Mouse (Mus musculus): ENCODE results near the gene Mafg. TPM values are rescaled to one million over a fixed set of nuclear protein-coding genes. Genes with fewer than 3 reads are reported as not detected.

Mafg gene
- polyA plus RNA-seq, 2 experiments, result 26.1 to 56.9 TPM

DNA sequence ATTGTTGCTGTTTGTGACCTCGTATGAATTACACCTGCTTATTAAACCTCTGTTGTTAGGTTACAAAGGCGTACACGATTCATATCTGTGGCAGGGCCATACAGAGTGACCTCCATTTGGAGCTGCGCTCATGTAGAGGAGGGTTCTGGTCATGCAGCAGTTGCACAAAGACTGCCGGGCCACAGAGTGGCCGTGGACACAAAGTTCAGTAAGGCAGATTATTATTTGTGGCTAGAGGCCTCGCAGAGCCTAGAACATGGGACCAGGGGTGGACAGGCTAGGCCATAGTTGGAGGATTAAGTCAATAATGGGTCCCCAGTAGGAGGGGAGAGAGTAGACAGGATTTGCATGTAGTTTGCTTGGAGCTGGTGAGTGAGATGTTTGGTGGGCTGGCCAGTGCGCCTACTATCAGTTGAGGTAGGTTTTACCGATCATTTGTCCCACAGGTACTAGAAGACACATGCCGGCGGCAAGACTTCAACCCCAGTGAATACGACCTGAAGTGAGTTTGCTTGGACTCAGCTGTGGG, 40.3 kb upstream of the Mafg start:
- Histone ChIP-seq H3K4me2 (replicated peaks; ENCODE audit: low read depth, low read length, severe bottlenecking) (peak overlapping the region; percentile 91), H3K9me3 (ENCODE audit: control insufficient read depth, low read length) (no peaks in the 10 kb centered on the region), H3K9ac (ENCODE audit: low read depth, low read length, severe bottlenecking) (peak overlapping the region; percentile 77), H3K27ac (replicated peaks; ENCODE audit: low read depth, low read length) (peak overlapping the region; percentile 79), H3K36me3 (ENCODE audit: control insufficient read depth, insufficient read depth, low read length) (peaks cover 14% of the 10 kb centered on the region), H3K4me1 (ENCODE audit: control insufficient read depth, insufficient read depth, low read length) (peaks cover 9% of the 10 kb centered on the region), H3K4me3 (replicated peaks; ENCODE audit: low read length) (peak overlapping the region; percentile 73), H3K27me3 (ENCODE audit: control insufficient read depth, insufficient read depth, low read length) (no peaks in the 10 kb centered on the region)
- ATAC-seq (ENCODE audit: low FRiP score, low read depth), result no peak
- DNase-seq (ENCODE audit: low spot score), result no peak
- WGBS, result 44% methylated on average over 12 of the region's 12 CpGs
- TF ChIP-seq POLR2A (IDR thresholded peaks at IDR 0.05; ENCODE audit: borderline replicate concordance, extremely low read depth, insufficient read depth, insufficient read length), result no peak

DNA sequence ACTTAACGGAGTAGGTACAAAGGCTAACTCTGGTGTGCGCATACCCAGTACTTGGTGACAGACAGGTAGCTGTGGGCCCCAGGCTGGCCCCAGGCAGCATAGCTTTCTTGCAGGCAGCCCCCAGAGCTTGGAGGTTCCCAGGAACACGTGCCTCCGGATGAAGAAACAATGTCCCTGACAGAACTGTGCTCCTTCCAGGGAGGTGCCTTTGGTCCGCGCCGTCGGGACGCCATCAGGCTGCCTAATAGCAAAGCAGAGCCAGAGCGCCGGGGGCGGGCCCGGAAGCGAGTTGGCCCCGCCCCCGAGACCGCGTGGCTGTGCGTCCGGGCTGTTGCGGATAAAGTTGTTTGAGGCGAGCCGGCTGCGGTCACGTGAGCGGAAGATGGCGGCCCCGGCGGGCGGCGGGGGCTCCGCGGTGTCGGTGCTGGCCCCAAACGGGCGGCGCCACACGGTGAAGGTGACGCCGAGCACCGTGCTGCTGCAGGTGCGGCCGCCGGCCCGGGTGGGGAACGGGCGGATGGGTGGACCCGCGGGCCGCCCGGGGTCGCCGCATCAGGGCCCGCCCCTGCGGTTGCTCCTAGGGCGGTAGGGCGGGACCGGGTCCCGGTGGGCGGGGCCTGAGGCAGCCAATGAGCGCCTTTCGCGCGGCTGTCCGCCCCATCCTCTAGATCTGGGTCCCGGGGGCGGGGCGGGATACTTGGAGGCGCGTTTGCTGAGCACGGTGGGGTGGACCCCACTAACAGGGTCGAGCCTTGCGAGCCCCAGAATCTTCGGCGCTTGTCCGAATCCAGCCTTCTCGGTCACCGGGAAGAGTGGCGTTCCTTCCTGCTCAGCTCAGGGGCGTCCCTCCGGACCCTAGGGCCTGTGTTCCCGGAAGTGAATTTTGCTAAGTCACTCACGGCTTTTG, 39.5 kb upstream of the Mafg start, which contains the start of gene Aspscr1:
TSS of gene Aspscr1 (plus strand) at position 287 of the 907 bp plus-strand sequence.
- H3K9ac ChIP-seq (ENCODE audit: low read depth, low read length, severe bottlenecking), result peak within 1 kb of the TSS; percentile 77
- H3K4me2 ChIP-seq (replicated peaks; ENCODE audit: low read depth, low read length, severe bottlenecking), result peak within 1 kb of the TSS; percentile 91
- peaks cover 6% of the 10 kb centered on the region for H3K36me3 ChIP-seq (ENCODE audit: control insufficient read depth, insufficient read depth, low read length)
- peak within 1 kb of the TSS; percentile 73 for H3K4me3 ChIP-seq (replicated peaks; ENCODE audit: low read length)
- TF ChIP-seq POLR2A (IDR thresholded peaks at IDR 0.05; ENCODE audit: borderline replicate concordance, extremely low read depth, insufficient read depth, insufficient read length), result peak; percentile 65; the same call in 1 of the 2 replicates
- H3K9me3 ChIP-seq (ENCODE audit: control insufficient read depth, low read length), result no peaks in the 10 kb centered on the region
- peak within 1 kb of the TSS; percentile 79 for H3K27ac ChIP-seq (replicated peaks; ENCODE audit: low read depth, low read length)
- H3K27me3 ChIP-seq (ENCODE audit: control insufficient read depth, insufficient read depth, low read length), result no peaks in the 10 kb centered on the region
- 2% methylated on average over 51 of the region's 83 CpGs for WGBS
- DNase-seq (ENCODE audit: low spot score), result peak; percentile 97
- H3K4me1 ChIP-seq (ENCODE audit: control insufficient read depth, insufficient read depth, low read length), result peaks cover 9% of the 10 kb centered on the region
- peak; percentile 99 for ATAC-seq (ENCODE audit: low FRiP score, low read depth)

DNA sequence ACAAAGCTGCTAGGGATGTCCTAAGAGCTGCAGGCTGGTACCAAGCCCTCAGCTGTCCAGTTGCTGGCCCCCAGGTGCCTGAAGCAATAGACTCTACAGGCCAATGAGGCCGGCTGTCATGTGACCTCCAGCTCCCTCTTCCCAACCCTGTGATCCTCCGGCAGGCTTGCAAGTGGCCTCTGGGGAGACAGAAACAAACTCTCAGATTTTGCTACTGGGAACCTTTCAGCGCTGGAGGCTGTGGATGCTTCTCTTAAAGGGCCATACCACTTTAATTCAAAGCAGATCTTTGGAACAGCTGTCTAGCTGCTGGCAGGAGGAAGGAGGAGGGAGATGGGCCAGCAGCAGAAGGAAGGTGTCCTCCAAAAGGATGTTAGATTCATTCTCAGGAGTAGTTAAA, 33.2 kb upstream of the Mafg start:
- WGBS, result 2% methylated on average over 3 of the region's 3 CpGs
- no peak overlapping the region for H3K4me3 ChIP-seq (replicated peaks; ENCODE audit: low read length)
- H3K27ac ChIP-seq (replicated peaks; ENCODE audit: low read depth, low read length), result no peak overlapping the region
- DNase-seq (ENCODE audit: low spot score) (no peak), ATAC-seq (ENCODE audit: low FRiP score, low read depth) (no peak)
- H3K27me3 ChIP-seq (ENCODE audit: control insufficient read depth, insufficient read depth, low read length), result peaks cover 13% of the 10 kb centered on the region
- H3K4me2 ChIP-seq (replicated peaks; ENCODE audit: low read depth, low read length, severe bottlenecking), result no peak overlapping the region
- peaks cover 6% of the 10 kb centered on the region; the same call in 1 of the 2 replicates for H3K4me1 ChIP-seq (ENCODE audit: control insufficient read depth, insufficient read depth, low read length)
- no peak for TF ChIP-seq POLR2A (IDR thresholded peaks at IDR 0.05; ENCODE audit: borderline replicate concordance, extremely low read depth, insufficient read depth, insufficient read length)
- H3K9ac ChIP-seq (ENCODE audit: low read depth, low read length, severe bottlenecking), result no peak overlapping the region
- H3K9me3 ChIP-seq (ENCODE audit: control insufficient read depth, low read length), result no peaks in the 10 kb centered on the region
- no peaks in the 10 kb centered on the region for H3K36me3 ChIP-seq (ENCODE audit: control insufficient read depth, insufficient read depth, low read length)

DNA sequence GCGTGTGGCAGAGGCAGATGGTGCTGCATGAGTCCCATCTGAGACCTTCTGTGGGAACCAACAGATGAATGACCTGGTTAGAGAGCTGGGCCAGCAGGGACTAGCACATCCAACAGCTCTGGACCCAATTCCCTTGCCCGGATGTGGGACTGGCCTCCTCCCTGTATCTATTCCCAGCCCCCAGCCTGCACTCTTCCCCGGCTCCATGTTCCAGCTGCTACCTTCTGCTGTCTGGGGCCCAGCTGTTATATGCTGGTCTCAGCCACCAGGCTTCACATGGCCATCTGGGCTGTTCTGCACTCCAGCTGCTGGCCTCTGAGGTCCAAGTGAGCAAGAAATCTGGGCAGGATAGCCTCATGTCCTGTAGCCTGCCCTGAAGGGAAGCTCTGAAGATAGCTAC, 32.0 kb upstream of the Mafg start:
- Histone ChIP-seq H3K27ac (replicated peaks; ENCODE audit: low read depth, low read length) (no peak overlapping the region), H3K4me2 (replicated peaks; ENCODE audit: low read depth, low read length, severe bottlenecking) (no peak overlapping the region), H3K4me3 (replicated peaks; ENCODE audit: low read length) (no peak overlapping the region), H3K36me3 (ENCODE audit: control insufficient read depth, insufficient read depth, low read length) (no peaks in the 10 kb centered on the region), H3K27me3 (ENCODE audit: control insufficient read depth, insufficient read depth, low read length) (peaks cover 25% of the 10 kb centered on the region), H3K9me3 (ENCODE audit: control insufficient read depth, low read length) (no peaks in the 10 kb centered on the region), H3K4me1 (ENCODE audit: control insufficient read depth, insufficient read depth, low read length) (peaks cover 12% of the 10 kb centered on the region), H3K9ac (ENCODE audit: low read depth, low read length, severe bottlenecking) (no peak overlapping the region)
- no peak for TF ChIP-seq POLR2A (IDR thresholded peaks at IDR 0.05; ENCODE audit: borderline replicate concordance, extremely low read depth, insufficient read depth, insufficient read length)
- ATAC-seq (ENCODE audit: low FRiP score, low read depth) (peak; percentile 39; the same call in 1 of the 2 replicates), DNase-seq (ENCODE audit: low spot score) (peak; percentile 22)
- 63% methylated on average over 3 of the region's 3 CpGs for WGBS

DNA sequence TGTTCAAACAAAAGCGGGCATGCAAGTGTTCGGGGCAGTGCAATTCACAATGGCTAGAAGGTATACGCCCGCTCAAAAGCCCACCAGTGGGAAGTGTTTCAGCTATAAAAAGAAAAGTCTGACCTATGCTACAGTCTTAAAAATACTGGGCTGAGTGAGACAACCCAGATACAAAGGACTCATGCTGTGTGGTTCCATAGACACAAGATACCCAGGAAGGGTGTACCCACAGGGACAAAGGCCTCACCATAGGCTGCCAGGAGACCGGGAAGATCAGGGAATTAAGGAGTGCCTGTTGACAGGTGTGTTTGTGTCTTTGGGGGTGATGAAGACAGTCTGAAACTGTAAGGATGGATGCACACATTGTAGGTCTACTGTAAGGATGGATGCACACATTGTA, 30.3 kb upstream of the Mafg start:
- H3K36me3 ChIP-seq (ENCODE audit: control insufficient read depth, insufficient read depth, low read length), result no peaks in the 10 kb centered on the region

More for the DNA sequence above, 30.3 kb upstream of the Mafg start:
- Histone ChIP-seq H3K27ac (replicated peaks; ENCODE audit: low read depth, low read length) (no peak overlapping the region), H3K27me3 (ENCODE audit: control insufficient read depth, insufficient read depth, low read length) (peaks cover 42% of the 10 kb centered on the region), H3K4me1 (ENCODE audit: control insufficient read depth, insufficient read depth, low read length) (peaks cover 12% of the 10 kb centered on the region), H3K9ac (ENCODE audit: low read depth, low read length, severe bottlenecking) (no peak overlapping the region), H3K4me2 (replicated peaks; ENCODE audit: low read depth, low read length, severe bottlenecking) (no peak overlapping the region), H3K4me3 (replicated peaks; ENCODE audit: low read length) (no peak overlapping the region), H3K9me3 (ENCODE audit: control insufficient read depth, low read length) (no peaks in the 10 kb centered on the region)
- DNase-seq (ENCODE audit: low spot score), result no peak
- no peak for ATAC-seq (ENCODE audit: low FRiP score, low read depth)
- WGBS, result 88% methylated on average over 5 of the region's 5 CpGs
- TF ChIP-seq POLR2A (IDR thresholded peaks at IDR 0.05; ENCODE audit: borderline replicate concordance, extremely low read depth, insufficient read depth, insufficient read length), result no peak
